Mouse (Mus musculus) bone marrow macrophage, adult 2 months (primary cell): Measurements from ENCODE around the gene Hnrnpf. TPM values are rescaled to one million over a fixed set of nuclear protein-coding genes. Genes with fewer than 3 reads are reported as not detected.
"Not testable (repeated sequence)": the region's sequence is repeated elsewhere in the genome, so short reads cannot be mapped to it uniquely, and the experiment has no call there.

Experiments
- H3K27ac ChIP-seq: 2 replicates; pipeline ENCODE4 v1.5.1; 2012; ENCODE audit warnings: low read depth, low read length; ENCODE audit not compliant: insufficient read depth
- H3K4me1 ChIP-seq: 2 replicates; pipeline ENCODE4 v1.6.1; 2012; ENCODE audit warnings: low read length; ENCODE audit not compliant: control insufficient read depth, insufficient read depth
- H3K4me3 ChIP-seq: 2 replicates; pipeline ENCODE4 v1.5.1; 2012; ENCODE audit warnings: mild to moderate bottlenecking, low read length, moderate library complexity; ENCODE audit not compliant: insufficient read depth
- CTCF ChIP-seq: IDR thresholded peaks from 2 replicates; pipeline ENCODE4 v1.5.1; 2012; ENCODE audit warnings: low read depth, mild to moderate bottlenecking, low read length, moderate library complexity
- POLR2A ChIP-seq: IDR thresholded peaks from 2 replicates; pipeline ENCODE4 v1.6.1; 2012; ENCODE audit warnings: mild to moderate bottlenecking, low read depth, low read length, borderline replicate concordance
- polyA plus RNA-seq: library from polyadenylated mRNA; stranded (reverse); fragments of >200 nt; gene quantifications from 2 replicates; pipeline ENCODE4 v1.2.4, GENCODE M21; 2012; ENCODE audit not compliant: missing spikeins, insufficient read depth, insufficient read length

The Hnrnpf gene
- 327 and 355 TPM in 2 replicates for polyA plus RNA-seq

GRCm38 (mm10) chr6:117900126-117901080 is at the start of gene Hnrnpf:
TSS of gene Hnrnpf (plus strand) at chr6:117900324.
- H3K4me3 ChIP-seq = no peak within 1 kb of the TSS
- peaks cover 19% of the 10 kb centered on the region for H3K4me1 ChIP-seq
- no peak within 1 kb of the TSS for H3K27ac ChIP-seq

GRCm38 (mm10) chr6:117851747-117852146 is 48.4 kb upstream of the Hnrnpf start:
- Histone ChIP-seq H3K4me3 (no peak overlapping the region), H3K4me1 (no peaks in the 10 kb centered on the region), H3K27ac (no peak overlapping the region)
- TF ChIP-seq POLR2A (no peak), CTCF (no peak)

More at GRCm38 (mm10) chr6:117900126-117901080, at the start of gene Hnrnpf:
- TF ChIP-seq POLR2A = no peak
- TF ChIP-seq CTCF = no peak

- Histone ChIP-seq H3K27ac (no peak overlapping the region), H3K4me3 (no peak overlapping the region), H3K4me1 (no peaks in the 10 kb centered on the region)
- no peak for TF ChIP-seq POLR2A
- no peak for TF ChIP-seq CTCF
These were observed 42.1 kb upstream of the Hnrnpf start for GRCm38 (mm10) chr6:117857990-117858389.

- TF ChIP-seq CTCF (no peak), POLR2A (no peak)
- Histone ChIP-seq H3K4me3 (peak within 1 kb of the TSS; percentile 91), H3K27ac (no peak within 1 kb of the TSS), H3K4me1 (0 out of 2 replicates have a peak, but pooled peaks cover 3% of the 10 kb centered on the region)
These were observed 38.3 kb upstream of the Hnrnpf start, which contains the start of gene Zfp239 for GRCm38 (mm10) chr6:117861848-117862247. TSS of gene Zfp239 (plus strand) at chr6:117862100.

GRCm38 (mm10) chr6:117862465-117862864 is 37.7 kb upstream of the Hnrnpf start:
- TF ChIP-seq POLR2A (no peak), CTCF (no peak)
- H3K27ac ChIP-seq = no peak overlapping the region
- H3K4me3 ChIP-seq = no peak overlapping the region

GRCm38 (mm10) chr6:117862899-117863620 is 37.1 kb upstream of the Hnrnpf start:
- no peak for TF ChIP-seq POLR2A
- no peak for TF ChIP-seq CTCF
- no peak overlapping the region for H3K27ac ChIP-seq
- 0 out of 2 replicates have a peak, but pooled peaks cover 3% of the 10 kb centered on the region for H3K4me1 ChIP-seq
- H3K4me3 ChIP-seq = peak overlapping the region; percentile 91

More at GRCm38 (mm10) chr6:117862465-117862864, 37.7 kb upstream of the Hnrnpf start:
- H3K4me1 ChIP-seq = 0 out of 2 replicates have a peak, but pooled peaks cover 3% of the 10 kb centered on the region

GRCm38 (mm10) chr6:117863751-117864150 is 36.4 kb upstream of the Hnrnpf start:
- no peak overlapping the region for H3K27ac ChIP-seq
- TF ChIP-seq CTCF (no peak), POLR2A (no peak)
- H3K4me1 ChIP-seq = 0 out of 2 replicates have a peak, but pooled peaks cover 3% of the 10 kb centered on the region
- H3K4me3 ChIP-seq = peak overlapping the region; percentile 91; the same call in 1 of the 2 replicates

GRCm38 (mm10) chr6:117868187-117868586 is 31.9 kb upstream of the Hnrnpf start:
- H3K27ac ChIP-seq = no peak overlapping the region
- H3K4me3 ChIP-seq = no peak overlapping the region
- H3K4me1 ChIP-seq = 0 out of 2 replicates have a peak, but pooled peaks cover 3% of the 10 kb centered on the region
- no peak for TF ChIP-seq POLR2A
- no peak for TF ChIP-seq CTCF

- Histone ChIP-seq H3K27ac (no peak overlapping the region), H3K4me1 (peaks cover 11% of the 10 kb centered on the region), H3K4me3 (no peak overlapping the region)
- no peak for TF ChIP-seq CTCF
- TF ChIP-seq POLR2A = no peak
These were observed 29.1 kb upstream of the Hnrnpf start for GRCm38 (mm10) chr6:117871034-117871433.

- H3K4me1 ChIP-seq = peaks cover 11% of the 10 kb centered on the region
- H3K27ac ChIP-seq, H3K4me3 ChIP-seq: not testable (repeated sequence)
These were observed 26.7 kb upstream of the Hnrnpf start for GRCm38 (mm10) chr6:117873450-117873849.
